18 mouse cellular contexts compared by ENCODE assay signal in the genomic region with DNA sequence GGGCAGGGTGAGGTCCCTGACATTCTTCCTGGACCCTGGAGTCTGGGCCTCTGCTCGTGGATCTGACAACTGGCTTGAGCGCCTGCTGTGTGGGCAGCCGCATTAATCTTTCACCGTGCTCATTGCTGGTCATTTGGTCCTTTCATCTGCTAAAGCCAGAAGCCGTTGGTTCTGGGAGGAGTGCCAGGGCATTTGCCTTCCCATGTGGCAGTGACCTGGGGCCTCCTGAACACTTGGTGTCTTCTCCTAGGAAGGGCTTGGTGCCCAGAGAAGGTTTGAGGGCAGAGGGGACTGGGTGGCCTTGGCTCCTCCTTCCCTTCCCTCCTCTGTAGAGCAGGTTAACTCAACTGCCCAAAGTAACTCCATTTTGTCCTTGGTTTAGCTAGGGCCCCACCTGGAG.
DNase-seq lines count a peak whose midpoint lies in the region; ATAC-seq and TF ChIP-seq lines count a peak whose summit lies in the region.
"Had no signal": no experiment of that assay in that cellular context is flagged by ENCODE, and none has a peak within 500 bp of the region (broad histone marks: within the 10 kb centered on the region; RNA-seq: fewer than 3 reads in every experiment).

No protein-coding gene starts in this region.

- WGBS in forebrain, embryonic 13.5 days = 60% methylated on average over 5 of the region's 5 CpGs

- peak; percentile 38 for DNase-seq in gastrocnemius, postnatal 10 days
- DNase-seq in gastrocnemius, adult 2 months = no peak
- DNase-seq in left cerebral cortex, postnatal 4 days = peak; percentile 41
- no peak for DNase-seq in left cerebral cortex, postnatal 25 days (ENCODE audit: low spot score in 2 of 2)
- DNase-seq in cerebellum, adult 11 months = peak; percentile 59
- DNase-seq in cerebellum, postnatal 36 days = peak; percentile 60 to 66
- no peak for DNase-seq in liver
- DNase-seq: gastrocnemius, postnatal 25 days; liver, embryonic 13.5 days; lung, postnatal 10 days; thymus, postnatal 25 days had no signal

- H3K9ac ChIP-seq in forebrain, embryonic 13.5 days = no peak overlapping the region
- H3K9ac ChIP-seq: heart, embryonic 15.5 days; hindbrain, embryonic 15.5 days; liver, embryonic 13.5 days had no signal

- TF ChIP-seq CTCF in gastrocnemius, adult 2 months (IDR thresholded peaks at IDR 0.05) = no peak

- H3K4me2 ChIP-seq in forebrain, embryonic 13.5 days = no peak overlapping the region
- H3K4me2 ChIP-seq: heart, embryonic 15.5 days; hindbrain, embryonic 15.5 days; liver, embryonic 13.5 days; midbrain, embryonic 11.5 days had no signal

- no peak for ATAC-seq in forebrain, embryonic 13.5 days
- ATAC-seq: forebrain, embryonic 14.5 days had no signal

- H3K36me3 ChIP-seq in forebrain, embryonic 13.5 days (ENCODE audit: poor library complexity, severe bottlenecking) = no peaks in the 10 kb centered on the region
- H3K36me3 ChIP-seq: heart, embryonic 15.5 days; hindbrain, embryonic 15.5 days; liver, embryonic 13.5 days had no signal

- peaks cover 4% of the 10 kb centered on the region; the same call in 1 of the 2 replicates for H3K4me1 ChIP-seq in forebrain, embryonic 13.5 days
- H3K4me1 ChIP-seq: heart, embryonic 15.5 days; hindbrain, embryonic 15.5 days; liver, embryonic 13.5 days had no signal

- no peaks in the 10 kb centered on the region for H3K27me3 ChIP-seq in forebrain, embryonic 13.5 days
- H3K27me3 ChIP-seq: hindbrain, embryonic 15.5 days had no signal

- intact Hi-C loops in gastrocnemius, adult 2 months (cut with DNase I) = no loop called here
- intact Hi-C loops in left cerebral cortex, postnatal 4 days (cut with DNase I) = no loop called here
- intact Hi-C loops in left cerebral cortex, postnatal 25 days (cut with DNase I) = no loop called here

- H3K27ac ChIP-seq in gastrocnemius, adult 2 months = no peak overlapping the region
- H3K27ac ChIP-seq in forebrain, embryonic 13.5 days = no peak overlapping the region
- H3K27ac ChIP-seq: heart, embryonic 15.5 days; hindbrain, embryonic 15.5 days; kidney, postnatal 0 days; liver, embryonic 13.5 days had no signal

- no peak overlapping the region for H3K4me3 ChIP-seq in gastrocnemius, adult 2 months
- H3K4me3 ChIP-seq in forebrain, embryonic 13.5 days = no peak overlapping the region
- H3K4me3 ChIP-seq: heart, embryonic 15.5 days; hindbrain, embryonic 15.5 days; liver, embryonic 13.5 days; myocyte had no signal

- no peaks in the 10 kb centered on the region for H3K9me3 ChIP-seq in forebrain, embryonic 13.5 days (replicated peaks)
- H3K9me3 ChIP-seq: heart, embryonic 15.5 days; hindbrain, embryonic 15.5 days; liver, embryonic 13.5 days had no signal

Comparison
In these comparisons a context has a peak if more than half of its experiments do, and no peak if none do; other contexts are left out.
1. DNase-seq: peak in gastrocnemius, postnatal 10 days (single experiment), left cerebral cortex, postnatal 4 days (single experiment), cerebellum, adult 11 months (single experiment) and cerebellum, postnatal 36 days (2 of 2); none in gastrocnemius, adult 2 months (single experiment), left cerebral cortex, postnatal 25 days (0 of 2) and liver (single experiment).